Mouse (Mus musculus) midbrain, embryonic 12.5 days (tissue): Measurements from ENCODE around the gene Slc46a2. TPM values are rescaled to one million over a fixed set of nuclear protein-coding genes. Genes with fewer than 3 reads are reported as not detected.

Experiments used
- ATAC-seq: fragments of 200-750 bp; cut with Nextera tagmentation; 2 replicates; pipeline ENCODE4 v1.8.0; 2017; ENCODE audit warnings: low read depth, moderate TSS enrichment, moderate library complexity; ENCODE audit not compliant: low FRiP score
- H3K27ac ChIP-seq: fragments of 300-500 bp; sonication (generic); replicated peaks from 2 replicates; pipeline ENCODE4 v1.5.1; 2016; ENCODE audit warnings: mild to moderate bottlenecking
- H3K27me3 ChIP-seq: fragments of 300-500 bp; sonication (generic); 2 replicates; pipeline ENCODE4 v1.6.1; 2016; ENCODE audit warnings: mild to moderate bottlenecking
- H3K36me3 ChIP-seq: fragments of 300-500 bp; sonication (generic); 2 replicates; pipeline ENCODE4 v1.6.1; 2016
- H3K4me1 ChIP-seq: fragments of 300-500 bp; sonication (generic); 2 replicates; pipeline ENCODE4 v1.6.1; 2016
- H3K4me2 ChIP-seq: fragments of 300-500 bp; sonication (generic); replicated peaks from 2 replicates; pipeline ENCODE4 v1.6.1; 2016; ENCODE audit warnings: mild to moderate bottlenecking, moderate library complexity
- H3K4me3 ChIP-seq: fragments of 300-500 bp; sonication (generic); 2 replicates; pipeline ENCODE4 v1.5.1; 2016; ENCODE audit warnings: mild to moderate bottlenecking
- H3K9ac ChIP-seq: fragments of 300-500 bp; sonication (generic); replicated peaks from 2 replicates; pipeline ENCODE4 v1.6.1; 2016; ENCODE audit warnings: mild to moderate bottlenecking, moderate library complexity
- H3K9me3 ChIP-seq: fragments of 300-500 bp; sonication (generic); 2 replicates; pipeline ENCODE4 v1.6.1; 2016; ENCODE audit warnings: mild to moderate bottlenecking
- WGBS: fragments of 180-500 bp; shearing (Covaris S2); methylation state at CpG from one replicate; pipeline ENCODE4 v1.1.7; 2016; 5-methylcytosine and 5-hydroxymethylcytosine counted together
- polyA plus RNA-seq: library from polyadenylated mRNA; unstranded; fragments of >200 nt; fragmentation: Nextera tagmentation; extraction: Ambion mirVana; gene quantifications from 2 replicates; pipeline ENCODE4 v1.2.1, GENCODE M21; 2016

Gene Slc46a2
- polyA plus RNA-seq, 1 experiment from 2014 or later: not detected

DNA sequence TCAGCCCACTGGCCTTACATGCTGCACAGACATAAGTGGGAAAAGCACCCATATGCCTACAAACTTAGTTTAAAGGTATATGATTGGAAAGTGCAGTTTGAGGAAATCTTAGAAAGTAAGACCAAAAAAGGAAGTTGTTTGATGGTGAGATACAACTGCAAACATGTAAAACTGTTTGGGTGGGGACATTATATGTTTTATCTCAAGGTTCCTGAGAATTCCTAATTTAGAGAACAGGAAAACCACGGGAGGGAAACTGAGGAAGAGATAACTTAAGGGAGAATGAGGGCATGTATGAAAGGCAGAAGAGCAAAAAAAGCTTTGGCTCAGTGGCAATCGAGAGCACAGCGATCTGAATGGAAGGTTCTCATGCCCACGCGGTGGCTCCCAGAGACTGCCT is 27.8 kb downstream of the Slc46a2 start:
- ATAC-seq: no peak
- Histone ChIP-seq H3K4me1 (no peaks in the 10 kb centered on the region), H3K9ac (no peak overlapping the region), H3K36me3 (peaks cover 26% of the 10 kb centered on the region), H3K4me3 (no peak overlapping the region), H3K9me3 (no peaks in the 10 kb centered on the region), H3K27ac (no peak overlapping the region), H3K27me3 (no peaks in the 10 kb centered on the region), H3K4me2 (no peak overlapping the region)
- 90% methylated on average over 5 of the region's 5 CpGs for WGBS

- peaks cover 28% of the 10 kb centered on the region for H3K36me3 ChIP-seq
- H3K27me3 ChIP-seq: no peaks in the 10 kb centered on the region
- no peak overlapping the region for H3K4me3 ChIP-seq
- no peak overlapping the region for H3K4me2 ChIP-seq
- H3K4me1 ChIP-seq: no peaks in the 10 kb centered on the region
- 86% methylated on average over 6 of the region's 6 CpGs for WGBS
- H3K27ac ChIP-seq: no peak overlapping the region
- ATAC-seq: no peak
- H3K9me3 ChIP-seq: no peaks in the 10 kb centered on the region
- H3K9ac ChIP-seq: no peak overlapping the region
Observed at GRCm38 (mm10) chr4:59886281-59886680, 28.6 kb downstream of the Slc46a2 start.

GRCm38 (mm10) chr4:59884136-59884696 is 30.6 kb downstream of the Slc46a2 start:
- H3K4me3 ChIP-seq: no peak overlapping the region
- H3K27me3 ChIP-seq: no peaks in the 10 kb centered on the region
- H3K36me3 ChIP-seq: peaks cover 33% of the 10 kb centered on the region
- WGBS: 87% methylated on average over 6 of the region's 6 CpGs
- H3K27ac ChIP-seq: no peak overlapping the region
- no peaks in the 10 kb centered on the region for H3K4me1 ChIP-seq
- no peak overlapping the region for H3K9ac ChIP-seq
- no peak overlapping the region for H3K4me2 ChIP-seq
- no peak for ATAC-seq
- no peaks in the 10 kb centered on the region for H3K9me3 ChIP-seq

DNA sequence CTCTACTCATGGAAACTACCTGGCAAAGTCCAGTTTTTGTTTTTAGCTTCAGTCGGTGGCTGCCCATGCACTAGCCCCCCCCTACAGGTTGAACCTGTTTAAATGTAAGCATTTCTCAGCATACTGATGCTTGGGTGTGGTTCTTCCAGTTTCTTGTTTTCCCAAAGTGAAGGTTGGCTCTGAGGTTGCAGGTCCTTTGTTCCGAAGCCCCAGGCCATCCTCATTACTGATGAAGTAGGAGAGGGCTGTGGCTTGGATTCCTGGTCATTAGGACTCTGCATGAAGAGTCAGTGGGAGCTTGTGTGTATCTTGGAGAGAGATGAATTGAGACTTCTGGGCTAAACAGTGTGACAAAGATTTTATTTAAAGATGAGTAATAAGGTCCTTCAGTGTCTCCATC is 33.6 kb downstream of the Slc46a2 start:
- H3K9ac ChIP-seq: no peak overlapping the region
- H3K36me3 ChIP-seq: peaks cover 29% of the 10 kb centered on the region
- 90% methylated on average over 2 of the region's 2 CpGs for WGBS
- H3K27me3 ChIP-seq: no peaks in the 10 kb centered on the region
- H3K9me3 ChIP-seq: no peaks in the 10 kb centered on the region
- no peak overlapping the region for H3K27ac ChIP-seq
- no peaks in the 10 kb centered on the region for H3K4me1 ChIP-seq
- no peak overlapping the region for H3K4me2 ChIP-seq
- ATAC-seq: no peak
- H3K4me3 ChIP-seq: no peak overlapping the region

DNA sequence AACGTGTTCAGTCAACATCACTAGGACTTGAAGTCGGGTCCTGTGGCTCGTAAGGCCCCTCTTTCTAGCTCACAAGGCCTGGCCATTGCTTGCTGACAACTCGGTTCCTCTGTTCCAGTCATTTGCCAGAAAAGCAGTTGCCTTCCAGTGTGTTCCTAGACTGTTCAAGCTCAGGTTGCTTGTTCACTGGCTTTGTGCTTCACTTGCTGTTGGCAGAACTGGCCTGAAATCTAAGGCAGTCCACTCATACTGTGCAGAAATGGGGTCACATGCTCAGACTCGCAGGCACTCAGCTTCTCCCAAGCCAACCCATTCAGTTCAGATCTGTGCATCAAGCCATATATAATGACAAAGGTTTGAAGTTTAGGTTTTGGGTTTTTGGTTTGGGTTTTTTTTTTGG is 34.1 kb downstream of the Slc46a2 start:
- H3K4me2 ChIP-seq: no peak overlapping the region
- H3K27ac ChIP-seq: no peak overlapping the region
- WGBS: 91% methylated on average over 5 of the region's 5 CpGs
- H3K4me3 ChIP-seq: no peak overlapping the region
- no peaks in the 10 kb centered on the region for H3K9me3 ChIP-seq
- no peak overlapping the region for H3K9ac ChIP-seq
- H3K36me3 ChIP-seq: peaks cover 29% of the 10 kb centered on the region
- no peaks in the 10 kb centered on the region for H3K4me1 ChIP-seq
- no peak for ATAC-seq
- no peaks in the 10 kb centered on the region for H3K27me3 ChIP-seq

- Histone ChIP-seq H3K27ac (no peak overlapping the region), H3K4me1 (no peaks in the 10 kb centered on the region), H3K27me3 (no peaks in the 10 kb centered on the region), H3K4me2 (no peak overlapping the region), H3K4me3 (no peak overlapping the region), H3K9me3 (no peaks in the 10 kb centered on the region), H3K36me3 (peaks cover 19% of the 10 kb centered on the region), H3K9ac (no peak overlapping the region)
- WGBS: 94% methylated on average over 3 of the region's 3 CpGs
- ATAC-seq: no peak
Observed at GRCm38 (mm10) chr4:59879444-59879843, 35.4 kb downstream of the Slc46a2 start.

DNA sequence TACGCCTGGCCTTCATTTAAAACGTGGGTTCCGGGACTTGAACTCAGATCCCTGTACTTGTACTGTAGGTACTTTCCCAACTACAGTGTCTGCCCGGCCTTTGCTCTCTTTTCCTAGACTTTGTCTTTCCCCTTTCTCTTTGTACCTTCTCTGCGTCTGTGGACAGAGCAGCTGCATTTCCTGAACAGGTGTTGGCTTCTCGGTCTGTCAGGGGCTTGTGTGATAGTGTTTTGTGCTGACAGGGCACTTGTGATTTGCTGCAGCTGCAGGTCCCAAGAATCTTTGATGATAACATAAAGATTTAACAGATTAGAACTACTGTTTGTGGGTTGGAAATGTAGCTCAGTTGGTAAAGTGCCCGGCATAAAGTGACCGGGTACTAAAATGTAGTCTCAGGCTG is 36.3 kb downstream of the Slc46a2 start:
- Histone ChIP-seq H3K4me1 (no peaks in the 10 kb centered on the region), H3K4me3 (no peak overlapping the region), H3K4me2 (no peak overlapping the region), H3K27ac (no peak overlapping the region), H3K27me3 (no peaks in the 10 kb centered on the region), H3K36me3 (peaks cover 19% of the 10 kb centered on the region), H3K9me3 (no peaks in the 10 kb centered on the region), H3K9ac (no peak overlapping the region)
- 98% methylated on average over 8 of the region's 8 CpGs for WGBS
- no peak for ATAC-seq

- Histone ChIP-seq H3K27me3 (no peaks in the 10 kb centered on the region), H3K9ac (no peak overlapping the region), H3K27ac (no peak overlapping the region), H3K36me3 (peaks cover 7% of the 10 kb centered on the region), H3K4me2 (no peak overlapping the region), H3K9me3 (no peaks in the 10 kb centered on the region), H3K4me3 (no peak overlapping the region), H3K4me1 (no peaks in the 10 kb centered on the region)
- ATAC-seq: no peak
- 75% methylated on average over 2 of the region's 2 CpGs for WGBS
Observed at GRCm38 (mm10) chr4:59877025-59877424, 37.8 kb downstream of the Slc46a2 start.

- Histone ChIP-seq H3K36me3 (peaks cover 5% of the 10 kb centered on the region; the same call in 1 of the 2 replicates), H3K27ac (no peak overlapping the region), H3K27me3 (no peaks in the 10 kb centered on the region), H3K4me1 (no peaks in the 10 kb centered on the region), H3K9me3 (no peaks in the 10 kb centered on the region), H3K4me2 (no peak overlapping the region), H3K4me3 (no peak overlapping the region), H3K9ac (no peak overlapping the region)
- 87% methylated on average over 6 of the region's 6 CpGs for WGBS
- no peak for ATAC-seq
Observed at GRCm38 (mm10) chr4:59876570-59876969, 38.3 kb downstream of the Slc46a2 start.

DNA sequence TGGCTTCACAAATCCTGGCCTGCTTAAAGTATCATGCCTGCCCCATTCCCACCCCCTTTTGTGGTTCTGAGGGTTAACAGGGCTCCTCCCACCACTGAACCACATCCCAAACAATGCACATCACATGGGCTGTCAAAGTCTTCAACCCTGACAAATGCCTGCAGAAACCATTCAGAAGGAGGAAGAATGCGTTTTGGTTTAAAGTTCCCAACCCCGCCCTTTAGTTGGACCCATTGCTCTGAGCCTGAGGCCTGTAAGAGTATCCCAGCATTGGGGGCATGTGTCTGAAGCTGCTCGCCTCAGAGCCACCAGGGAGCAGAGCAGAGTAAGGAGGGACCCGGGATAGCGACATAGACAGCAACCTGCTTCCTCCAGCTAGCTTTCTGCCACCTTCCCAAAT is 41.0 kb downstream of the Slc46a2 start:
- H3K27me3 ChIP-seq: no peaks in the 10 kb centered on the region
- 0 out of 2 replicates have a peak, but pooled peaks cover 2% of the 10 kb centered on the region for H3K36me3 ChIP-seq
- WGBS: 42% methylated on average over 5 of the region's 5 CpGs
- H3K4me1 ChIP-seq: no peaks in the 10 kb centered on the region
- no peaks in the 10 kb centered on the region for H3K9me3 ChIP-seq
- H3K4me3 ChIP-seq: no peak overlapping the region
- no peak overlapping the region for H3K9ac ChIP-seq
- no peak overlapping the region for H3K27ac ChIP-seq
- no peak overlapping the region for H3K4me2 ChIP-seq
- no peak for ATAC-seq

- H3K36me3 ChIP-seq: 0 out of 2 replicates have a peak, but pooled peaks cover 2% of the 10 kb centered on the region
- no peaks in the 10 kb centered on the region for H3K27me3 ChIP-seq
- no peak overlapping the region for H3K4me3 ChIP-seq
- 35% methylated on average over 6 of the region's 6 CpGs for WGBS
- no peak overlapping the region for H3K4me2 ChIP-seq
- no peaks in the 10 kb centered on the region for H3K4me1 ChIP-seq
- H3K27ac ChIP-seq: no peak overlapping the region
- no peaks in the 10 kb centered on the region for H3K9me3 ChIP-seq
- H3K9ac ChIP-seq: no peak overlapping the region
- no peak for ATAC-seq
Observed at GRCm38 (mm10) chr4:59873240-59873639, 41.6 kb downstream of the Slc46a2 start.

DNA sequence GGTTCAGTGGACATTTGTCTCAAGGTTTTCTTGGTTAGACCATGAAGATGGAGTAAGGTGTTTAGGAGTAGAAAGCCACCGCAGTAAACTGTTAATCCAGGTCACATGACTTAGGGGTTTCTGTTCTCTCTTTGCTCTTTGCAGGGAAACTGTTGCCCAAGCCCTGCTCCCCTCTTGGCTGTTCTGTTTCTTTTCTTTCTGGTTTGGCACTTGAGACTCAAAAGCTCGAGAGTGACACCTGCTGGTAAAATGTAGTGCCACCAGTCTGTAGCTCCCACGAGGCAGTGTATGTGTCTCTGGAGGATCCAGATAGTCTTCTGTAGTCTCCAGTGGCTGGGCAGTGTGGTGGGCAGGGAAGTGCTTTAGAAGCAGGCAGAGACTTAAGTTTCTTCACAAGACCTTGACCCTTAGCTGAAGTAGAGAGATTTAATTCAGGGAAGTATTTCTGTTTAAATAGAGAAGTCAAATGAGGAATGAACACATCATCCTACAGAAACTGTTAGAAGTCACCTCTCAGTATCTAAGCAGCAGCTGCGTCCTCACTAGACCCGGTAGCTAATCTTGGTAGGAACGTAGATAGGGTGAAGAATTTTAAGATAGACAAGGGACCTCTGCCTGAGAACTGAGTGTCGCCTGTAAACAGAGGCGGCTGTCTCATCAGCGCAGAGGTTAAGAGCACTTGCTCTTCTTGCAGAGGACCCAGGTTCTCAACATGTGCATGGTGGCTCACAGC is 43.8 kb downstream of the Slc46a2 start:
- Histone ChIP-seq H3K4me1 (no peaks in the 10 kb centered on the region), H3K9me3 (no peaks in the 10 kb centered on the region), H3K27me3 (no peaks in the 10 kb centered on the region), H3K4me3 (no peak overlapping the region), H3K36me3 (0 out of 2 replicates have a peak, but pooled peaks cover 2% of the 10 kb centered on the region), H3K4me2 (no peak overlapping the region), H3K9ac (no peak overlapping the region), H3K27ac (no peak overlapping the region)
- ATAC-seq: peak; percentile 47
- 61% methylated on average over 9 of the region's 9 CpGs for WGBS
